Mouse (Mus musculus) limb, embryonic 13.5 days (tissue): ENCODE measurements around the gene Plcxd3. TPM values are rescaled to one million over a fixed set of nuclear protein-coding genes. Genes with fewer than 3 reads are reported as not detected.

Experiments
- ATAC-seq: fragments of 200-750 bp; cut with Nextera tagmentation; 2 replicates; pipeline ENCODE4 v1.8.0; 2017; ENCODE audit warnings: low read depth, moderate number of reproducible peaks, moderate TSS enrichment; ENCODE audit not compliant: low FRiP score
- H3K27ac ChIP-seq: fragments of 300-500 bp; sonication (generic); 2 replicates; pipeline ENCODE4 v1.5.1; 2015; ENCODE audit warnings: inconsistent platforms, mild to moderate bottlenecking, moderate library complexity
- H3K27me3 ChIP-seq: fragments of 300-500 bp; sonication (generic); 2 replicates; pipeline ENCODE4 v1.6.1; 2015; ENCODE audit warnings: mild to moderate bottlenecking, inconsistent platforms
- H3K36me3 ChIP-seq: fragments of 300-500 bp; sonication (generic); 2 replicates; pipeline ENCODE4 v1.6.1; 2015; ENCODE audit warnings: inconsistent platforms, mild to moderate bottlenecking, moderate library complexity
- H3K4me1 ChIP-seq: fragments of 300-500 bp; sonication (generic); 2 replicates; pipeline ENCODE4 v1.6.1; 2015; ENCODE audit warnings: inconsistent platforms
- H3K4me2 ChIP-seq: fragments of 300-500 bp; sonication (generic); replicated peaks from 2 replicates; pipeline ENCODE4 v1.6.1; 2015; ENCODE audit warnings: inconsistent platforms, mild to moderate bottlenecking, moderate library complexity
- H3K4me3 ChIP-seq: fragments of 300-500 bp; sonication (generic); 2 replicates; pipeline ENCODE4 v1.5.1; 2015; ENCODE audit warnings: moderate library complexity, mild to moderate bottlenecking, inconsistent platforms
- H3K9ac ChIP-seq: fragments of 300-500 bp; sonication (generic); 2 replicates; pipeline ENCODE4 v1.6.1; 2015; ENCODE audit warnings: mild to moderate bottlenecking, inconsistent platforms
- H3K9me3 ChIP-seq: fragments of 300-500 bp; sonication (generic); 2 replicates; pipeline ENCODE4 v1.6.1; 2016; ENCODE audit warnings: inconsistent platforms
- WGBS: fragments of 180-500 bp; shearing (Covaris S2); methylation state at CpG from one replicate; pipeline ENCODE4 v1.1.7; 2015; 5-methylcytosine and 5-hydroxymethylcytosine counted together
- polyA plus RNA-seq: library from polyadenylated mRNA; unstranded; fragments of >200 nt; fragmentation: Nextera tagmentation; extraction: Ambion mirVana; gene quantifications from 2 replicates; pipeline ENCODE4 v1.2.1, GENCODE M21; 2015

Plcxd3 gene
- polyA plus RNA-seq, result 2.8 and 3.3 TPM in 2 replicates

DNA sequence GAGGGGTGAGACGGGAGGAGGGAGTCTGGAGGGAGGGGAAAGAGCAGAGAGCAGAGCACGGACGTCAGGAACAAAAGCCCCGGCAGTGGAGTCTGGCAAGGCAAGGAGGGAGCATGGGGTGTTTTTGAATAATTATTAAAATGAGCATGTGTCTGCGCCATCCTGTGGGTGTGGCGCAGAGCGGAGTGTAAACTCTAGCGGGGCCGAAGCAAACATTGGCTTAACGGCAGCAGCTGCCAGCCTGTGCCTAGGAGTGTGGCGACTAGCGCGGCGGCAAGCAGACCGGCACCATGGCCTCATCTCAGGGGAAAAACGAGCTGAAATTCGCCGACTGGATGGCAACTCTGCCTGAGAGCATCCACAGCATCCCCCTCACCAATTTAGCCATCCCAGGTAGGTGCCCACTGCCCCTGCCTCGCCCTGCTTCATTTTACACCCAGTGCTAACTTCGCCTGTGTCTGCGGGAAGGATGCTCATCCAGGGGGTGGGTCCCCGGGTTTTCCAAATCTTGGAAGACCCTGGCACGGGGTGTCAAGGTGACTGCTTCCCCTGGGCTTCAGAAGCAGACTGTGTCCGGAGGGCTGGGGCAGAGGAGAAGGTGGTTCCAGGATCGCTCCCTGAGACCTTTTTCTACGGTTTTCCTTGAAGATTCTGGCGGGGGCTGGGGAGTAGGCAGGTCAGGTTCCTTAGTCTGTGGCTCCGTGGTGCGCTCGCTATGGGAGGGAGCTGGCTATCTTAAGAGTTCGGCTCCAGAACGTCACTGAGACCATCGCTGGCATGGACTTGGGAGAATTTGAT, at the start of gene Plcxd3:
Gene Plcxd3, plus strand, starts transcription at position 69 of the 798 bp plus-strand sequence.
- peaks cover 18% of the 10 kb centered on the region for H3K27me3 ChIP-seq
- peak; percentile 69 for ATAC-seq
- H3K36me3 ChIP-seq, result no peaks in the 10 kb centered on the region
- peak within 1 kb of the TSS; percentile 50 for H3K4me3 ChIP-seq
- WGBS, result under 1% methylated on average over 33 of the region's 33 CpGs
- no peak within 1 kb of the TSS for H3K27ac ChIP-seq
- H3K9ac ChIP-seq, result peak within 1 kb of the TSS; percentile 61
- H3K9me3 ChIP-seq, result no peaks in the 10 kb centered on the region
- H3K4me2 ChIP-seq, result peak within 1 kb of the TSS; percentile 90
- H3K4me1 ChIP-seq, result peaks cover 18% of the 10 kb centered on the region

DNA sequence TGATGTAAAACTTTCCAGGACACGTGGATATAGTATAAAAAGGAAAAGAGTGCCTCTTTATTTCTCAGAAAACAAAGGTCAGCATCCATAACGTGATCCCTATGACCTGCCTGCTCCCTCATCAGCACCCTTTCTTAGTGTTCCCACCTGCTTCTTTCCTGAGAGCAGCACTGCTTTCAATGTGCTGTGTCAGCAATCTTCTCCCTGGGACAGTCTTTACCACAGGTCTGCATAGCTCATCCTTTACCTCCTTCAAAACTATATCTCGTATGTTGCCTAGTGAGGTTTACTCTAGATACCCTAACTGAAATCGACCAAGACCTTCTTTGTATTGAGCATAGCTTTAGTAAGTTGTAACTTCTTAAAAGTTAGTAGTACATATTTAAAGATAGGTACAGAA, 43.4 kb upstream of the Plcxd3 start:
- Histone ChIP-seq H3K4me2 (no peak overlapping the region), H3K27me3 (no peaks in the 10 kb centered on the region), H3K27ac (no peak overlapping the region), H3K36me3 (no peaks in the 10 kb centered on the region), H3K9ac (no peak overlapping the region), H3K9me3 (no peaks in the 10 kb centered on the region), H3K4me1 (no peaks in the 10 kb centered on the region), H3K4me3 (no peak overlapping the region)
- whole genome bisulfite sequencing, result 79% methylated on average over 4 of the region's 4 CpGs
- ATAC-seq, result no peak

DNA sequence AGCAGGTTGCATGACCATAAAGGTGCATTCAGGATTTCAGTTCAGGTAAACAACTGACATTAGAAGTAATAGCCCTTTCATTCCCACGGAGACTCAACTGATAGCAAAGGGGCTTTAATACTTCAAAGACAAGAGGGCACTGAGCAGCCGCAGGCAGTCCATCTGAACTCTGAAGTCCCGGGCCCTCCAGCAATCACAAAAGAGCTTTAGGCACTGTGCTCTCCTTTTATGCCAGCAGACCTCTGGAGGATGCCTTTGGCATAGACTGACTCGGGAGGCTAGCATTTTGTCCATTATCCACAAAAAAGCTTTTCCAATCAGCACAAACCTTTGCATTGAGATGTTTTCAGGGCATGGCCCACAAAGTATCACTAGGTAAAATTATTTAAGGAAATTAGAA, 33.7 kb upstream of the Plcxd3 start:
- H3K27ac ChIP-seq, result no peak overlapping the region
- H3K4me2 ChIP-seq, result no peak overlapping the region
- no peaks in the 10 kb centered on the region for H3K27me3 ChIP-seq
- 20% methylated on average over 4 of the region's 4 CpGs for WGBS
- no peaks in the 10 kb centered on the region for H3K4me1 ChIP-seq
- no peak overlapping the region for H3K9ac ChIP-seq
- ATAC-seq, result no peak
- no peak overlapping the region for H3K4me3 ChIP-seq
- no peaks in the 10 kb centered on the region for H3K36me3 ChIP-seq
- no peaks in the 10 kb centered on the region for H3K9me3 ChIP-seq

DNA sequence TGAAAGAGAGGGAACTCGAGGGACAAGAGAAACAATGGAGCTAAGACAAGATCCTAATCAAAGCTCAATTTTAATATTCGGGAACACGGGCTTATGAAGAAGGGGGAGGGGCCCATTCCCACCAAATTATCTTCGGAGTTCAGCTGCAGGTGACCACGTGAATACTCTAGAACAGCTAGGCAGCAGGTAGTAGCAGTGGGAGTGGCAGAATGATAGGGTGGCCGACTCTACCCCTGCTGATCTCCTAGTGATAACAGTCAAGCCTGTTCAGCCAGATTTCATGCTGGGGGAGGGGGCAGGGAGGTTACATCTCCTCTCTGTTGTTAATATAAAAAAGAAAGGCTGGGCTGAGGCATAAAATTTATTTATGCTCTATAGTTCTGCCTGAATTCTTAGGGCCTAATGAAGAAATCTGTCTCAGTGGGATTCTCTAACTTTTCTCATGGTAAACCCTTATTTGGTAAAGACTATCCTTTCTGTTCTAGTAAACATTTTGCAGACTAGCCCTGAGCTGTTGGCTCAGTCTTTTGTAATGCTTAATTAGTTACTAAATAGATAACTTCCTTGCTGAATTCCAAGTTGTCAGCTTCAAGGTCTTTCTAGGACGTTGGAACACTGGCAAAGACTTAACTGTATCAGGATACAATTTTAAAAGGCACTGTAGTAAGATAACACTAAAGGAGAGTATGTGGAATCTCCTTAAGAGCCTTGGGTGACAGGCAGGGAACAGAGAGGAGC, 26.3 kb upstream of the Plcxd3 start:
- no peaks in the 10 kb centered on the region for H3K36me3 ChIP-seq
- no peaks in the 10 kb centered on the region for H3K27me3 ChIP-seq
- no peak overlapping the region for H3K4me2 ChIP-seq
- H3K9ac ChIP-seq, result no peak overlapping the region
- WGBS, result 36% methylated on average over 7 of the region's 7 CpGs
- no peak overlapping the region for H3K4me3 ChIP-seq
- ATAC-seq, result no peak
- H3K27ac ChIP-seq, result no peak overlapping the region
- no peaks in the 10 kb centered on the region for H3K9me3 ChIP-seq
- H3K4me1 ChIP-seq, result no peaks in the 10 kb centered on the region

DNA sequence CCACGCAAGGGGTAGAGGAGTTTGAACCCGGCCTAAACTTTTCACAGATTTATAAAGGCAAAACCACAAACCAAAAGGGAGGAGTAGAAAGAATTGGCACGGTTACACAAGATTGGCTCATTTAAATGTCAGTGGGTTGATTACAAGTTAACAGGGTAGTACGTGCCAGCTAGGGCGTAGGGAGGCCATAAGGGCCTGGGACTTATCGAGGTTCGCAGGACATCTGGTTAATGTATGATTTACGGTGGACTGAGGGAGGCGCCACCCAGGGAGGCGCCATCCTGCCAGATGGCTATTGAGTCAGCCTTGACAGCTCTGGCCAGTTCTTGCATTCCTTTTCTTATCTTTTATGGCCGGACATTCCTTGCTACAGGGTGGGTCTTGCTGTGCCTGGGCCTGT, 18.9 kb upstream of the Plcxd3 start:
- H3K4me1 ChIP-seq, result no peaks in the 10 kb centered on the region
- no peaks in the 10 kb centered on the region for H3K36me3 ChIP-seq
- no peak for ATAC-seq
- no peaks in the 10 kb centered on the region for H3K27me3 ChIP-seq
- no peak overlapping the region for H3K4me2 ChIP-seq
- H3K4me3 ChIP-seq, result no peak overlapping the region
- WGBS, result 71% methylated on average over 11 of the region's 11 CpGs
- no peaks in the 10 kb centered on the region for H3K9me3 ChIP-seq
- no peak overlapping the region for H3K9ac ChIP-seq
- H3K27ac ChIP-seq, result no peak overlapping the region

DNA sequence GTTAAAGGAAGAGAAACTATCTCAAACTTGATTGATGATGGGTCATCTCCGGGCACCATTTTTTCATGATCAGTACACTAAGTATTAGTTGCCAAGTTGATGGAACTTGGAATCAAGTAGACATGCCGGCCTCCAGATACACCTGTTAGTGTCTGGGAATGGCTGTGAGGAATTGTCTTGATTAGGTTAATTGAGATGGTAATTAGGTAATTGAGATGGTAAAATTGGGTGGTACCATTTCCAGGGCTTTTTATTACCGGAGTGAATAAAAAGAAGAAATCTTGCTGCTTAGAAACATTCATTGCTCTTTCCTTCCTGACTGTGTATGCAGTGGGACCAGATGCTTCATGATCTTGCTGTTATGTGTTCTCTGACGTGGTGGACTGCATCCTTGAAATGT, 17.6 kb upstream of the Plcxd3 start:
- H3K9me3 ChIP-seq, result no peaks in the 10 kb centered on the region
- no peaks in the 10 kb centered on the region for H3K4me1 ChIP-seq
- no peak overlapping the region for H3K27ac ChIP-seq
- no peak overlapping the region for H3K4me2 ChIP-seq
- H3K9ac ChIP-seq, result no peak overlapping the region
- 85% methylated on average over 4 of the region's 4 CpGs for WGBS
- H3K27me3 ChIP-seq, result no peaks in the 10 kb centered on the region
- H3K36me3 ChIP-seq, result no peaks in the 10 kb centered on the region
- no peak for ATAC-seq
- no peak overlapping the region for H3K4me3 ChIP-seq

DNA sequence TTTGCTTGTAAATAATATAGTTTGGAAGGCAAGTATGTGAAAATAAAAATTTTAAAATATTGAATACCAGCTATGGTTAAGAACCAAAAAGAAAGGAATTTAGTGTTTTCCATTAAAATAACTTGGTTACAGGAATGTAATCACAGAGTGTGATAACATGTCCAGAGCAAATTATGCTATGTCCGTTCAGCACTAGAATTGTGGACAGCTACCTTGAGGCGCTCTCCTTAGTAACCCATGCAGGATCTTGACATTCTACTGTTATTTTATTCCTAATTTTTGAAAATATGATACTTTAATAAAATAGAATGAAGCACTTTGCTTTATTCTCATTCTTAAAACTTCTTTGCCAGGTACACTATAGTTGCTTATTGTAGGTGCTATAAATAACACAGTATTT, 7.5 kb upstream of the Plcxd3 start:
- Histone ChIP-seq H3K4me2 (no peak overlapping the region), H3K4me3 (no peak overlapping the region), H3K4me1 (no peaks in the 10 kb centered on the region), H3K27ac (no peak overlapping the region), H3K27me3 (no peaks in the 10 kb centered on the region), H3K9ac (no peak overlapping the region), H3K36me3 (no peaks in the 10 kb centered on the region), H3K9me3 (no peaks in the 10 kb centered on the region)
- 49% methylated on average over 2 of the region's 2 CpGs for WGBS
- no peak for ATAC-seq

DNA sequence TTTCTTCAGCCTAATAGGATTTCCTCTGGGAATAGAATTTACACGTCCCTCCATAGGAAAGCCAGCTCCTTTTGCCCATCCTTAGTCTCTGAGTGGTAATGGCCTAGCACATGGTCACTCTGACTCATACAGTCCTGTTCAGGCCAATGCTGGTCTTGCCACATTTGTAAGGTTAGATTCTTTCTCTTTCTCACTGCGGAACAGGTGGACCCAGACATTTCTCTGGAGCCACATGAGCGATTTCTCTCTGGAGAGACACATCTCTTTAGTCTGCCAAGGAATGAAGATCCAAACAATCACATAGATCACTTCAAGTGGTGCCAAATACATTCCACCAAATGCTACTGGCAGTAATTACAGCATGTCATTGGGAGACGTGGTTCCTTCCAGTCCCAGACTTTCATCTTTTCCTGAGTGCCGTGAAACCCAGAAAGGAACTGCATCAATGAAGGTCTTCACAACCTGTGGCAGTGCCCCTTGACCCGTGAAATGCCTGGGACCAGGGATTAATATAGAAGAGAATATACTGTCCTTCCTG, 769 bp upstream of the Plcxd3 start:
- Histone ChIP-seq H3K27me3 (peaks cover 18% of the 10 kb centered on the region), H3K9ac (no peak overlapping the region), H3K9me3 (no peaks in the 10 kb centered on the region), H3K4me1 (peaks cover 18% of the 10 kb centered on the region), H3K36me3 (no peaks in the 10 kb centered on the region), H3K4me3 (no peak overlapping the region), H3K27ac (no peak overlapping the region), H3K4me2 (peak overlapping the region; percentile 90)
- WGBS, result 58% methylated on average over 6 of the region's 6 CpGs
- ATAC-seq, result no peak

DNA sequence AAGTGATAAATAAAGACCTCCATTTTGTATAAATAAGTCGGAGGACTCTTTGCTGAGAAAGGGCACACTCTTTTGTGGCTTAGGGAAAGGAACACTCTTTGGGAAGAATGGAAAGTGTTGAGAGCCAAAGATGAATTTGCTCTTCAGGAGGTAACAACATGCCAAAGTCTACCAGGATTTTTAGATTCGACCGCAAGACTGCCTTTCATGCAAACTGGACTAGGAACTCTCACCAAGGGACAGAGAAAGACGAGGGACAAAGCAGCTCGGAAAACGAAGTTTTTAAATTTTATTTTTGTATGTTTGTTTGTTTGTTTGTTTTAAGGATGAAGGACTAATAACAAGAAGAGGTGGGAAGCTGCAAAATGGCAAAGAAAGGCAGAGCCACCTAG, 264 bp upstream of the Plcxd3 start:
- no peak overlapping the region for H3K27ac ChIP-seq
- H3K4me2 ChIP-seq, result peak overlapping the region; percentile 90
- no peaks in the 10 kb centered on the region for H3K36me3 ChIP-seq
- no peak for ATAC-seq
- H3K9ac ChIP-seq, result peak overlapping the region; percentile 61
- H3K27me3 ChIP-seq, result peaks cover 18% of the 10 kb centered on the region
- WGBS, result 25% methylated on average over 6 of the region's 6 CpGs
- H3K4me3 ChIP-seq, result peak overlapping the region; percentile 50
- peaks cover 18% of the 10 kb centered on the region for H3K4me1 ChIP-seq
- H3K9me3 ChIP-seq, result no peaks in the 10 kb centered on the region

DNA sequence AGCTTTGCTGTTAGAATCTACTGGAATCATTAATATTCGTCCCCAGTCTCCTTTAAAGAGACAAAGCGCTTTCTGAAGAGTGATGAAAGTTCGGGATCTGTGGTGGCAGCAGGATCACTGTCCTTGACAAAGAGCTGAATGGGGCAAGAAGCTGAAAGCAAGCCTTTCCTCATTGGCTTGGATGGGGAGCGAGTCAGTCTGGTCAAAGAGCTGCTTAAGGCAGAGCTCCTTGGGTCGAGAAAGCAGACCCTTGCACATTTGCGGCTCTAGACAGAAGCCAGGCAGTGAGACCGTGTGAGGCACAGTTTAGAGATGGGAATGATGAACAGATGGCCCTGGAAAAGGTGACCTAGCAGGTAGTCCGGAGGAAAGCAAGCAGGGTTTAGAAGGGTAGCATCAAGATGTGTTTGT, 935 bp downstream of the Plcxd3 start:
- no peak overlapping the region for H3K27ac ChIP-seq
- WGBS, result 16% methylated on average over 8 of the region's 8 CpGs
- peak overlapping the region; percentile 61; the same call in 1 of the 2 replicates for H3K9ac ChIP-seq
- ATAC-seq, result 0 out of 2 replicates have a peak, but pooled peaks have one; percentile 40
- peak overlapping the region; percentile 50 for H3K4me3 ChIP-seq
- peak overlapping the region; percentile 90 for H3K4me2 ChIP-seq
- peaks cover 18% of the 10 kb centered on the region for H3K27me3 ChIP-seq
- H3K36me3 ChIP-seq, result no peaks in the 10 kb centered on the region
- no peaks in the 10 kb centered on the region for H3K9me3 ChIP-seq
- H3K4me1 ChIP-seq, result peaks cover 18% of the 10 kb centered on the region

DNA sequence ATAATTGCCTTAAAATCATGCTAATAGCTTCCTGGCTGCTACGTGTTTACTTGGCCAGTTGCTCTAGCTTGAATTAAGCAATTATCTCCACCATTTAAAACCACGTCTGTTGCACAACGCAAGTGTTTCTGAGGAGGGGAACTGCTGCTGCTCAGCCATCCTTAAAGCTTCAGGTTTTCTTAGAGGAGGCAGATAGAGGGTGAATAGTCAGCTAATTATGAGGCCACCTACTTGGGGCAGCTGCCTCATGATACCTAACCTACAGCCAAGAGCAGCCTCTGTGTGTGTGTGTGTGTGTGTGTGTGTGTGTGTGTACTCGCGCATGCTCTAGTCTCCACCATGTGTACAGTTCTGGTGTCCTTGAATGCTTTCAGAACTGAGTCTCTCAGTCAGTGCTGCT, 3.5 kb downstream of the Plcxd3 start:
- Histone ChIP-seq H3K4me2 (no peak overlapping the region), H3K27ac (no peak overlapping the region), H3K4me3 (no peak overlapping the region), H3K4me1 (peaks cover 18% of the 10 kb centered on the region), H3K9me3 (no peaks in the 10 kb centered on the region), H3K9ac (no peak overlapping the region), H3K36me3 (no peaks in the 10 kb centered on the region), H3K27me3 (peaks cover 18% of the 10 kb centered on the region)
- WGBS, result 59% methylated on average over 5 of the region's 5 CpGs
- no peak for ATAC-seq

DNA sequence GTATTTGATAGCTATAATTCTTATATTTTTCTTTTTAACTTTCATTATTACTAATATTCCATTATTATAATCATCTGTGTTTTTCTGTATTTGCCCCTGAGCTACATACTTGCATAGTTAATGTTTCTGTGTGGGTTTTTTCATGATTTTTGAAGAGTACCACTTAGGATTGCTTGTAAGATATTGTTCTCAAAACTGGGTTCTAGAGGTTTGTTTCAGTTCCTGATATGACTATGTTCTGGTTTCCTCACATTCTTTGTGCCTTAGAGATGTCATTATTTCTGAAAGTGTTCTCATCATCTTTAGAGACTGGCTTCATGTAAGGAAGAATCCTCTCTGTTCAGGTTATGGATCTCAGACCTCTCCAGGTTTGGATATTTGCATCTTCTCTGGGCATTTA, 12.5 kb downstream of the Plcxd3 start:
- H3K9me3 ChIP-seq, result no peaks in the 10 kb centered on the region
- no peaks in the 10 kb centered on the region for H3K27me3 ChIP-seq
- no peaks in the 10 kb centered on the region for H3K36me3 ChIP-seq
- no peaks in the 10 kb centered on the region for H3K4me1 ChIP-seq
- no peak overlapping the region for H3K27ac ChIP-seq
- H3K4me2 ChIP-seq, result no peak overlapping the region
- ATAC-seq, result no peak
- no peak overlapping the region for H3K9ac ChIP-seq
- no peak overlapping the region for H3K4me3 ChIP-seq
